Mouse (Mus musculus) Patski (cell line): Measurements from ENCODE around the gene Unc13b. TPM values are rescaled to one million over a fixed set of nuclear protein-coding genes. Genes with fewer than 3 reads are reported as not detected.

Experiments used
- ATAC-seq: fragments of 100-300 bp; one replicate; pipeline ENCODE4 v1.8.0; 2021
- CTCF ChIA-PET: fragments of 350-600 bp; sonication (Branson Sonifier 250); formaldehyde crosslinking; loops from one replicate; lab custom pipeline; 2022; ENCODE audit warnings: inconsistent platforms; lab: Charles Lee
- POLR2A ChIA-PET: fragments of 350-600 bp; sonication (Branson Sonifier 250); formaldehyde crosslinking; loops from one replicate; lab custom pipeline; 2022; ENCODE audit warnings: antibody characterized with exemption, inconsistent platforms; lab: Charles Lee
- DNase-seq: peaks from one replicate; pipeline ENCODE4 v3.0.0-alpha.2; 2011; ENCODE audit warnings: low read depth, low spot score
- H3K27me3 ChIP-seq: fragments of 371-371 bp; one replicate; pipeline ENCODE4 v1.5.1; 2021
- CTCF ChIP-seq: fragments of 100-300 bp; IDR thresholded peaks from one replicate; pipeline ENCODE4 v1.5.1; 2021
- in situ Hi-C: fragments of 300-500 bp; cut with MboI; formaldehyde crosslinking; loops from 3 replicates; pipeline ENCODE4 v1.11.1; 2018; ENCODE audit warnings: low pct_unique_long_range_greater_than_20kb, mixed read lengths
- polyA plus RNA-seq: library from polyadenylated mRNA; unstranded; gene quantifications from one replicate; pipeline ENCODE4 v1.2.3, GENCODE M21; 2021

Gene Unc13b
- 8.2 TPM for polyA plus RNA-seq

DNA sequence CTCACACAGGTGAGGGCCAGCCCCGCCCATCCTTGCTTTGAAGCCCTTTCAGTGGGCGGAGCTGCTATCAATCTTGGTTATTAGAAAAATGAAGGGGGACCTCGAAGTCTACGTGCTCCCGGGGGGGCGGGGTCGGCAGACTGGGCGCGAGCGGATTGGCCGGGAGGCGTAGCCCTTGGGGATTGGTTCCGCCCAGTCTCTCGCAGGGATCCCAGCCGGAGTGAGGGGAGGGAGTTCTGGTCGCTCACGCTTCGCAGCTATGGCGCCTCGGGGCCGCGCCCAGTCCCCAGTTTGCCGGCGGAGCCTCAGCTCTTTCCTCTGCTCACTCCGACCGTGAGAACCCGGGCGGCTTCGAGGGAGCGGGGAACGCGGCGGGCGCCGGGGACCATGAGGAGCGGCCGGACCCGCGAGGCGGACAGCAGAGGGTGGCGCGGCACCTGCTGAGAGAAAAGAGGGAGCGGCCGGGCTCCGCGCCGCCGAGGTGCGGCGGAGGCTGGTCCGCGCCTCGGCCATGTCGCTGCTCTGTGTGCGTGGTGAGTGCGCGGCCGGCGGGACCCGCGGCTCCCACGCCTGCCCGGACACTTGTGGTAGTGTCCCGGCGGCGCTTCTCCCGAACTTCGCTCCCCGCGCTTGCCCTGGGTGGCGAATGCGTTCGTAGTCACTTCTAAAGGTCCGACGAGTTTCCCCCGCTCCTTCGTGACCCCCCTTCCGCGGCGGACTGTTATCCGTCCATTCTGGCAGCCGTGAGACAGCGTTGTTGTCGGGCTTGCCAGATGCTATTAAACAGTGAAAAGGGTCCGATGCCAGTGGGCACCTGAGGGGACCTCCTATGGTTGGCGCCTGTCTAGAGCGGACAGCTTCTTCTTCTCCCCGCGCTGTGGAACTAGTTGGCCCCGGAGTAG lies at the start of gene Unc13b:
Gene Unc13b (plus strand): TSS at position 201 of the 902 bp plus-strand sequence.
- TF ChIP-seq CTCF, result no peak
- in situ Hi-C loops, result no loop called here
- ATAC-seq, result peak; percentile 94
- no peak for DNase-seq
- POLR2A ChIA-PET, result no interaction called here
- no peaks in the 10 kb centered on the region for H3K27me3 ChIP-seq
- CTCF ChIA-PET, result interaction anchor here (1.0 to 6.5 kb wide), 2 partner anchors 12 to 23 kb away, joined by 4 to 39 read pairs; partner anchors contain the start of gene Fam214b

DNA sequence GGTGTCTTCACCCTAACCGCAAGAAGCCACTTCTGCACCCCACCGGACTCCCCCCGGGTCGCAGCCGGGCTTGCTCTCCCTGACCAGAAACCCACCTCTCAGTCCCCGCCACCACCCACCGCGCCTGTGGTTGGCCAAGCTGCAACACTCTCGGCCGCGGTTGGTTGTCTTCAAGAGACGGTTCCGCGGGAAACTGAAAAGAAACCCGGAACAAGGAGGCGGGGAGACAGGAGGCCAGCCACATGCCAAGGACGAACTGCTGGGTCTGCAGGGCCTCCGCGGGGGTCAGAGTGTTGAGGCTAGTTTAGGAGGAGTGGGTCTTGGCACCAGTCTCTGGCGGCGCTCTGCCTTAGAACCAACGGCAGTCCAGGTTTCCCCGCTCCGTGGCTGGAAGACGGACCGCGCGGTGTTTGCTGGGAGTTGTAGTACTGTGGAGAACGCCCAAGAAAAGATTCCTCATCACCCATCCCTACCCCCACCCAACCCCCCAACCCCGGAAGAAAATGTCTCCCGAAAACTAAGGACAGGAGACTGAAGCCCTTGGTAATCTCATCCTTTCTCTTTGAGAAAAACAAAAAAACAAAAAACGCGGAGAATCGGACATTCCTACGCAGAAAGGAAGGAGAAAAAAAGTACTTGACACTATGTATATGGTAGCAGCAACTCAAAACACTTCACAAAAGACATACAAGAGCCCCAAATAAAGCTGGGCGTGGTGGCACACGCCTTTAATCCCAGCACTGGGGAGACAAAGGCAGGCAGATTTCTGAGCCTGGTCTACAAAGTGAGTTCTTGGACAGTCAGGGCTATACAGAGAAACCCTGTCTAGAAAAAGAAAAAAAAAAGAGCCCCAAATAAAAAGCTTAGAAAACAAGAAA lies 48.4 kb upstream of the Unc13b start, which contains the start of gene Fancg:
Gene Fancg (minus strand): TSS at position 346 of the 878 bp plus-strand sequence.
- DNase-seq (no peak), ATAC-seq (peak; percentile 87)
- in situ Hi-C loops, result no loop called here
- ChIA-PET POLR2A (interaction anchor here (0.9 kb wide), 1 partner anchor 21 kb away, joined by 6 read pairs; the partner anchor contains the start of gene Stoml2), CTCF (interaction anchor here (0.8 kb wide), 1 partner anchor 9 kb away, joined by 3 read pairs; no protein-coding TSS in a partner anchor)
- no peaks in the 10 kb centered on the region for H3K27me3 ChIP-seq
- TF ChIP-seq CTCF, result no peak

DNA sequence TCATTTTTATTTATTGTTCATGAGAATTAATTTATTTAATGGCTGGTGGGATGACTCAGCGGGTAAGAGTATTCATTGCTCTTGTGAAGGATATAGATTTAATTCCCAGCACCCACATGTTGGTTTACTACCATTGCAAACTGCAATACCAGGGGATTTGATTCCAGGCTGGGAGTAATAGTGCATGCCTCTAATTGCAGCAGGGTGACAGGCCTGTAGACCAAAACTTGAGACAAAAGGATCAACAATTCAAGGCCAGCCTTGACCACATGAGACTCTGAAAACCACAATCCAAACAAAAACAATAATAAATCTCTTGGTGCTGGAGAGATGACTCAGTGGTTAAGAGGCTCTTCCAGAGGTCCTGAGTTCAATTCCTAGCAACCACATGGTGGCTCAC lies 46.7 kb upstream of the Unc13b start:
- TF ChIP-seq CTCF, result no peak
- CTCF ChIA-PET, result no interaction called here
- no peaks in the 10 kb centered on the region for H3K27me3 ChIP-seq
- DNase-seq (no peak), ATAC-seq (no peak)
- in situ Hi-C loops, result no loop called here
- POLR2A ChIA-PET, result no interaction called here

DNA sequence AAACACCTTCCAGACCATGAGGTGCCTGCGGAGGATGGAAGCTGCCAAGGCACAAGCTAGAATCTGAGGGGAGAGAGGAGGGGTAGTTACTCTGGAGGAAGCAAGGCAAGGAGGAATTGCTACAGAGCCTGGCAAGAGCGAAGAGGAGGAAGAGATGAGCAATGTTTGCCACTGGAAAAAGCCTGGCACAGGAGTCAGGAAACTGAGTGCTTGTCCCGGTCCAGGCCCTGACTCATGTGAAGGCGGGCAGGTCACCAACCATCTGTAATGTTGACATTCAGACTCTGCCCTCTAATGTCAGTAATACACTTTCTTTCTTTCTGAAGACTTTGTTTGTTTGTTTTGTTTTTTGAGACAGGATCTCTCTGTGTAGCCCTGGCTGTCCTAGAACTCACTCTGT lies 40.6 kb upstream of the Unc13b start:
- no peaks in the 10 kb centered on the region for H3K27me3 ChIP-seq
- POLR2A ChIA-PET, result no interaction called here
- DNase-seq (no peak), ATAC-seq (no peak)
- CTCF ChIA-PET, result no interaction called here
- no peak for TF ChIP-seq CTCF
- in situ Hi-C loops, result no loop called here

- TF ChIP-seq CTCF, result no peak
- ChIA-PET CTCF (interaction anchor here (1.1 kb wide), 1 partner anchor 8 kb away, joined by 3 read pairs; no protein-coding TSS in a partner anchor), POLR2A (no interaction called here)
- H3K27me3 ChIP-seq, result no peaks in the 10 kb centered on the region
- DNase-seq, result no peak
- no peak for ATAC-seq
- in situ Hi-C loops, result no loop called here
Observed at GRCm38 (mm10) chr4:43019176-43019575, 39.6 kb upstream of the Unc13b start.

DNA sequence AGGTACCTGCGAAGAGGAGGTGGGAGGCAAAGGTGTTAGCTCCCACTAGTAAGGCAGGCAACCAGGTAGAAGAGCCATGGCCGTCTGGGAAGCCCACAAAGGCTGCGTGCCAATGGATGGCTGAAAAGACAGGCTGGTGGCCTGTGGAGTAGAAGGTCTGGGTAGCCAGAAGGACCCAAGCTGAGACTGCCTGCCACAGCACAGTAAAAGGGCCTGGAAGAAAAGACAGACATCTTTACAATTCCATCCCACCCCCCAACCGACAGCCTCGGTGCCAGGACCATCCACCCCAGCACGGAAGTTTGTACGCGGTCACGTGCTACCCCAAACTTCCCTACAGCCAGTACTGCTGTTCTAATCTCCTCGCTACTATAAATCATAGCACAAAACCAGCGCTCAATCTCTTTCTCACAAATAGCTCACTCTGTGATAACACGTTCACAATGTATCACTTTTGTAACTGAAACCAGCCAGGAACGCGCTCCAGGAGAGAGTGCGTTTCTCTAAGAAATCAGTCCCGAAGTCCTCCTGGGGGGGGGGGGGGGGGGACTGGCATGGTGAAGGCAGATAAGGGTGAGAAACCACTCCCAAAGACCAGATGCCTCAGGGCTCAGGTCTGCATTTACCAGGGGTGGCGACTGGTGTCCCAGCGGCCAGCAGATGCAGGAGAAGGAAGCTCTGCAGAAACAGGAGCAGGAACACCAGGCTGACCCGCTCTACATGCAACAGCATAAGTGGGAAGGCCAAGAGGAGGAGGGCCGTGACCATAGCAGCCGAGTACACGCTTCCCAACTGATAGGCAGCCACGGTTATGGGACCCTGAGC lies 38.9 kb upstream of the Unc13b start:
- no peaks in the 10 kb centered on the region for H3K27me3 ChIP-seq
- TF ChIP-seq CTCF, result no peak
- no peak for DNase-seq
- in situ Hi-C loops, result no loop called here
- POLR2A ChIA-PET, result interaction anchor here (0.6 kb wide), 1 partner anchor 41 kb away, joined by 3 read pairs; no protein-coding TSS in a partner anchor
- CTCF ChIA-PET, result interaction anchor here (1.1 kb wide), 1 partner anchor 9 kb away, joined by 3 read pairs; no protein-coding TSS in a partner anchor
- ATAC-seq, result no peak

DNA sequence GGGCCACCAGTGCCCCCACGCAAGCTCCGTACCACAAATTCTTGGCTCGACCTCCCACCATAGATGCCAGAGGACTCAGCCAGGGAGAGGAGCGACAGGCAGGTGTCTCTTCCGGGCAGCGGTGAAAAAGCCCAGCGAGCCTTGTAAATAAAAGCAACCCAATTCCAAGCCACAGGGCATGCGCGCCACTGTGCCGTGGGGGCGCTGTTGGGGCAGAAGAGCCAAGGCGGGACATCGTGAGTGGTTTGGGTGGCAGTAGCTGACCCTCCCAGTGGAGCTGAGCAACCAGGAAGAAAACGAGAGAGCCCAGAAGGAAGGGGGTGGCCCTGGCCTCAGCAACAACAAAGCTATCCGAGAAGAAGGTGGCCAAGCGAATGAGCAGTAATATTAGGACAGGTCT lies 37.9 kb upstream of the Unc13b start:
- DNase-seq (no peak), ATAC-seq (no peak)
- CTCF ChIA-PET, result no interaction called here
- no peak for TF ChIP-seq CTCF
- in situ Hi-C loops, result no loop called here
- H3K27me3 ChIP-seq, result no peaks in the 10 kb centered on the region
- POLR2A ChIA-PET, result no interaction called here

- ATAC-seq (no peak), DNase-seq (no peak)
- in situ Hi-C loops, result no loop called here
- H3K27me3 ChIP-seq, result no peaks in the 10 kb centered on the region
- POLR2A ChIA-PET, result no interaction called here
- no peak for TF ChIP-seq CTCF
- CTCF ChIA-PET, result no interaction called here
Observed at GRCm38 (mm10) chr4:43021341-43021740, 37.4 kb upstream of the Unc13b start.

GRCm38 (mm10) chr4:43024673-43025072 lies 34.1 kb upstream of the Unc13b start:
- POLR2A ChIA-PET, result interaction anchor here (0.6 kb wide), 1 partner anchor 14 kb away, joined by 4 read pairs; no protein-coding TSS in a partner anchor
- in situ Hi-C loops, result no loop called here

More at GRCm38 (mm10) chr4:43024673-43025072, 34.1 kb upstream of the Unc13b start:
- H3K27me3 ChIP-seq, result no peaks in the 10 kb centered on the region
- no peak for DNase-seq
- CTCF ChIA-PET, result interaction anchor here (1.3 to 1.9 kb wide), 5 partner anchors 9 to 27 kb away, joined by 4 to 12 read pairs (median 6); no protein-coding TSS in a partner anchor
- TF ChIP-seq CTCF, result no peak
- ATAC-seq, result no peak
